Mouse (Mus musculus) right cerebral cortex, adult 18-20 months (tissue): Measurements from ENCODE around the gene Celsr1.
"Not testable (repeated sequence)": the region's sequence is repeated elsewhere in the genome, so short reads cannot be mapped to it uniquely, and the experiment has no call there.

Experiments used
- DNase-seq: peaks from one replicate; pipeline ENCODE4 v3.0.0; 2022; ENCODE audit warnings: mixed read lengths

Gene Celsr1

DNA sequence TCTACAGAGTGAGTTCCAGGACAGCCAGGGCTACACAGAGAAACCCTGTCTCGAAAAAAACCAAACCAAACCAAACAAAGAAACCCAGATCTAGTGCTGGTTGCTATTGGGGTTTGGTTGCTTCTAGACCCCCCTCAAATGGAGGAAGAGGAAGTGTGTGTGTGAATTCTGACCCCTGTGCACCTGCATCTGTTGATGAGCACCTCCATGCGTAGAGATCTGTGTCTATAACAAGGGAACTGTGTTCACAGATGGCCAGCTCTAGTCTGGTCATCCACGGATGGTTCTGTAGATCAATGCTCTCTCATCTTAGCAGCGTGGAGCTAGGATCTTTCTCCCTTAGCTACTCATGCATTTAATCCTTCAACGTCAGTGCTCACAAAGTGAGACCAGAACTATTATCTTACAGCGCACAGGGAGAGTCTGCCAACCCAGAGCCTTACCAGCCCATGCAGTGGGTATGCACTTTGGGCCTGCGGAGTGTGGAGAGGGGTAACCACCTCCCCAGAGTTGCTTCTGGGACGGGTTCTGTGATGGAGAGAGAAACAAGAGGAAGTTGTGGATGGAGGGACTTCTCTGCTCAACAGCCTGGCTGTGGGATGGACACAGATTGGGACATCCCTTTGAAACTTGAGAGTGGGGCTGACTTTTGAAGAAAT lies 30.7 kb upstream of the Celsr1 start:
- DNase-seq: no peak

DNA sequence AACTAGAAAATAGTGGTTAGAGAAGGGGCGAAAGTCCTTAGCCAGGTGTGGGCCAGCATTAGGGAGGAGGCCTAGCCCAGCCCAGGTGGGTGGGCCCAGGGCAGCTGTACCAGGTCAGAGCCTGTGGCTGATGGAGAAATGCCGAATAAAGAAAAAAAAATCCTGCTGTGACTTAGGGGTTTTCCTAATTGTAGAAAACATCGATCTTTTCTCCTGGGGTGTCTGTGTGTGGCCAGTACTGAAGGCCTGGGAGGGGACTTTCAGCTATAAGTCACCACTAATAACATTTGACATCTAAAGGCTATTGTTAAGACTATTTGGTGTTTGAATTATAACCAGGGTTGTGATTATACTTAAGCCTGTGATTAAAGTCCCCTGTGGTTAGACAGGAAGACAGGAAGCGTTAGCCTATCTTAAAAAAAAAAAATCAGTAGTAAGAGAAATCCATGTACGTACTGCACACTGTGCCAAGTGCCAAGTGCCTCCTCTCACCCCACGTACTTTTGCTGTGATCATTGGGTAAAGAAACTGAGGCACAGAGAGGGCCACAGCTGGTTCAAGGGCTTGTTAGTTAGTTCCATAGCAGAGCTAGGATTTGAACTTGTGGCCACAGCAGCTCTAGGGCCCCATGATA lies 28.4 kb upstream of the Celsr1 start:
- no peak for DNase-seq

DNA sequence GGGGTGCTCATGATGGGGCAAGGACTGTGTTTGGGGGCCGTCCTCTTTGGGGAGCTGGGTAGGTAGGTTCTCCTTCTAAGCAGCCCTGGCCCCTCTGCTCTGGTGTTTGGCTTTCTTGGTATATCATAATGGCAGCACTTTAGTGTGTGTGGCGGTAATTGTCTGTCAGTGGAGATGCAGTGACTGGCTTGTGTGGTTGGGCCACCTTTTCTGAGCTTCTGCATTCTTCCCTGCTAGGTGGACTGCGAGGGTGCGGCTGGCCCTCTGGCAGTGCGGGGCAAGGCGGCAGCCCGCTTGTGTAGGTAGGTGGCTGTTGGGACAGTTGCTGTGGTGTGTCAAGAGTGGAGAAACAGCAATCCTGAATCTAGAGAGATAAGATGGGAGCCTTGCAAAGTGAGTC lies 27.6 kb upstream of the Celsr1 start:
- DNase-seq: no peak

DNA sequence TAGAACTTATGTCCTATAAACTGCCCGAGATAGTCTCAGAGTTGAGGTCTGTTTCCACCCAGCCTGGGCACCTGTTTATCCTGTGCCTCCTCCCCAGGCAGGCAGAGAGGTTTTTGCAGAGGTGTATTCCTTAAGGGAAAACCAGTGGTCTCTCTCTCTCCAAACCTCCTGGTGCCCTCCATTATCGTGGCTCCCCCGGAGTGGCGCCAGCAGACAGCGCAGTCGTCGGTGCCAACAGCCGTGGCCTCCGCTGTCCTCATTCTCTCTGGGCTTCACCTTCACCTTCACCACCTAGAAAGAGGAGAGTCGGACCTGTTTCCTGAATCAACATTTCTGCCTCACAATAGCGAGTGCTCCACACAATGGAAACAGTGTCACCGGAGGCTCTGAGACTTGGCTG lies 27.0 kb upstream of the Celsr1 start:
- no peak for DNase-seq

DNA sequence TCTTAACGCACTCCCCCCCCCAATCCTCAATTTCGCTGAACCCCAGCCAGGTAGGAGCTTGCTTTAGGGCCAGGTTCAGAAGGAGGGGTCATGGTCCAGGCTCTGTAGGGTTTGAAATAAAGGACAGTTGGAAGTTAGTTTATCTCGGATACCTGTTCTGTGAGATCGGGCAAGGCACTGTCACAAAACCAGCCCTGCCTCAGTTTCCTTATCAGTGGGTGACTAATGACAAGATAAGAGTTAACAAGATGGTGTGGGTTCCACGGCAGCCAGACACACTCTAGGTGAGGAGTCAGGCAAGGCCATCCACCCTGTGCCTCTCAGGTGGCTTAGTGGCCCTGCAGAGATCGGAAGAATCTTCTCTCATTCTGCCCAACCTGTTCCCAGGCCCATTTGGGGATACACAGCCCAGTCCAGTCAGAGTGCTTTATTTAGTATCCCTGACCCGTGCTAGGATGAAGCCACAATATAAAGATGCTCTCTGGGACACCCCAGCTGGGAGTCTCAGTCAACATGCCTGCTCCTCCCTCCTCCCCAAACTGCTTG lies 26.3 kb upstream of the Celsr1 start:
- no peak for DNase-seq

DNA sequence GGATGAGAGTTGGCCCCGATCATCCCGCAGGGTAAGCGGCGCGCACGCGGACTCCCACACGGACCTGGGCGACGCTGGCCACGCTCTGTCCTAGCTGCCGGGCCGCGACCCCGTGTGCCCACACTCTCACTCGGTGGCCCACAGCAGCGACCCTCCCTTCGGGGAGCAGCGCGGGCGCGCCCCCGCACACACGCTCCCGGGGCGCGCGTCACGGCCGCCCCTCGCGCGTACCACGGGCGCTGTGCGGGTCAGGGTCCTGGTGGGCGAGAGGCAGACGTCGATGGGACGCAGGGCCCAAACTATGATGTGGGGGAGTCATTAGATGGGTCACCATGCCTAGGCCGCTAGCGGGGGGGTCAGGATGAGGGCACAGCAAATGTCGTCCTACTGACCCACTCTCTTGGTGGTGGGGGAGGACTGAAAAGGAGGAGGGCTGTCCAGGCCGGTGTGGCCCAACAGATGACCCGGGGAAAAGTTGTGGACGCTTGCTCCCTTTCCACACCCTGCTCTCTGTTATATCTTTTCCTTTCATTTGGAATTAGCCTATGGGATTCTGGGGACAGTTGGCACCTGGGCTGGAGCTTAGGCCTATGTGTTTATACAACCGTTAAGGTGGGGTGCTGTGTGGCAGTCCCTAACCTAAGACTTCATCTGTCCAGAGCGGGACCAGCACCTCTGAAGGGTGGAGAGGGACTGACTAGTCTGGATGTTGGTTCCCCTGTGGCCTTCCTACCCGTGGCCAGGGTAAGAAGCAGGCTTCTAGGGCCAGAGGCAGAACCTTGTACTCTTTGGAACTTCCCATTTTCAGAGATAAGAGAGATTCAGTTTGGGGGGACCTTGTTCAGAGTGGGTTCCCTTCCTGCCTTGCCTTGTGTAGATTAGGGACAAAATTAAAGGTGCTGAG lies 25.6 kb upstream of the Celsr1 start:
- no peak for DNase-seq

DNA sequence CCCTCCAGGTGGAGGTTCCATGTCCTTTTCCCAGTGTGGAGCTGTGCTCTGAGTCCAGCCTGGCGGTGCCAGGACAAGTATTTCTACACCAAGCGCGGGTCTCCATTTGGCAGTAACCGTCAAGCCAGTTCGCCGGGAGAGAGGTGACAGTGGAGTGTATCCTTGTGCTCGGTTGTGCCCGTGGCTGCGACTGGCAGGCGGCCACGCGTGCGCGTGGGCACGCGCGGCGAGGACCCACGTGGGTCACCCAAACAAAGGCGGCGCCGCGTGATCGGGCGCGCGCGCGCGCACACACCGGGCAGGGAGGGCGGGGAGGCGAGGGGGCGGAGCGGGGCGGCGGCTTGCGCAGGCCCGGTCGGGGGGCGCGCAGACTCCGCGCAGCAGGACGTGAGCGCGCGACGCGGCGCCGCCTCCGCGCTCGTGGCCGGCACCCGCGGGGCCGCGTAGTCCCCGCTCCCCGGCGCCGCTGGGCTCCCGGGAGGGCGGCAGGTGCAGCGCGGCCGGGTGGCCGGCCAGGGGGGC lies 24.9 kb upstream of the Celsr1 start:
- DNase-seq: peak; percentile 91

GRCm38 (mm10) chr15:86057908-86058307 lies 24.3 kb upstream of the Celsr1 start:
- no peak for DNase-seq

DNA sequence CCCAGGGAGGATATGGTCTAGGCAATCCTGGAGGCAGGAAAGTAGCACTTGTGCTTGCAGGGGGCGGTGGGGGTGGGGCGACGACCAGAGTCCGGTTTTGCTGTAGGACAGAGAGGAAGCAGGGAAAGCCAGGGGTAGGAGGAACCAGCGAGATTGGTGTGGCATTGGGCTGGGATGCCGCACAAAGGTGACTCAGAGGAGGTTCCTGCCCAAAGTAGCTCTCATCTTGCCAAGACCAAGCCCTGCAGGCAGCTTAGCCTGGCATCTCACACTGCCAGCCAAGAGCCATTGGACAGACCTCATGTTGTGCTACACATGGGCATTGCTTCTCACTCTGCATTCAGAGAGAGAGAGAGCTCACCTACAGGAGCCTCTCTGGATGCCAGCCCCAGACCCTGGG lies 23.8 kb upstream of the Celsr1 start, which contains the start of gene Gramd4:
TSS of gene Gramd4 (plus strand) at position 283 of the 400 bp plus-strand sequence.
- DNase-seq: no peak

- no peak for DNase-seq
Measured at GRCm38 (mm10) chr15:86056221-86056760, 22.7 kb upstream of the Celsr1 start.

DNA sequence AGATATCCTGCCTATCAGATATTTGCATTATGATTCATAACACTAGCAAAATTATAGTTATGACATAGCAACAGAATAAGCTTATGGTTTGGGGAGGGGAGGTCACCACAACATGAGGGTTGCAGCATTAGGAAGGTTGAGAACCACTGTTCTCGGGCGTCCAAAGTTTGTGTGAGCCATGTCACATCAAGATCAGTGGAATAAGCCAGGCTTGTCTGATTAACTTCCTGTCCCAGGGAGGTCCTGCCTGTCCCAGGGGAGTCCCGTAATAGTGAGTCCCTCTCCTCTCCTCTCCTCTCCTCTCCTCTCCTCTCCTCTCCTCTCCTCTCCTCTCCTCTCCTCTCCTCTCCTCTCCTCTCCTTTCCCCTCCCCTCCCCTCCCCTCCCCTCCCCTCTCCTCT lies 21.3 kb upstream of the Celsr1 start:
- DNase-seq: not testable (repeated sequence)

- peak; percentile 78 for DNase-seq
Measured at GRCm38 (mm10) chr15:86053890-86054536, 20.4 kb upstream of the Celsr1 start.

GRCm38 (mm10) chr15:86051878-86052478 lies 18.4 kb upstream of the Celsr1 start:
- DNase-seq: no peak

DNA sequence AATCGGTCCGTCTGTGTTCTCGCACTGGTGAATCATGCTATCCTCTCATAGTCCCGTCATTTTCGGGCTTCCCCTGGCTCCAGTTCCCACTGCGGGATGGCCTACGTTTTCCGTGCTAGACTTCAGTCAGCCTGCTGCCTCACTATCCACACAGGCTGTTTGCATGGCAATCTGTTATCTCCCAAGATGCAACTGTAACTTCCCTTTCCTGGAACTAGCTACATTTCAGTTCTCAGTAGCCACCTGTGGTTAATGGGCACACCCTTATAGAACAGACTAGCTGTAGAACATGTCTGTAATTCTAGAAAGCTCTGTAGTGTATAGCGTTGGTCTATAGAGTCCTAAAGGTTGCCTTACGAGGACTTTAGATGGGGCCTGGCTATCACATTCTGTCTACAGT lies 17.6 kb upstream of the Celsr1 start:
- DNase-seq: no peak

DNA sequence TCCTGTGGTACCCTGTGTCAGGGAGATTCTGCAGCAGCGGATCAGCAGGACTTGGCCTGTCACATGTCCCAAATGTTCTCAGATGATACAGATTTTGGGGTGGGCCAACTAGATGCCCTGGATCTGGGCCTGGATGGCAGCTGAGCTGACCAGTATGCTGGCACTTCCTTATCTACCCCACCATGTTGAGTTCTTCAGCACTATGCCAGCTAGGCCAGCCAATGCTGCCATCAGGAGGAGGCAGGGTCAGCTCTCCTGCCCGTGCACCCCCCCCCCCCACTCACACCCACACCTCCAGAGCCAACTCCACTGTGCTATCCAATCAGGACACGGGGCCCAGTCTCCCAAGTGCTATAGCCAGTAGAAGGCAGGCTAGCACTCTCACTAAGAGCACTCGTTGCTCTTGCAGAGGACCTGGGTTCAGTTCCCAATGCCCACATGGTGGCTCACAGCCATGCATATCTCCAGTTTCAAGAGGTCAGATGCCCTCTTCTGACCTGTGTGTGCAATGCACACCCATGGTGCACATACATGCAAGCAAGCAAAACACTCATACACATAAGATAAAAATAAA lies 16.7 kb upstream of the Celsr1 start:
- no peak for DNase-seq

DNA sequence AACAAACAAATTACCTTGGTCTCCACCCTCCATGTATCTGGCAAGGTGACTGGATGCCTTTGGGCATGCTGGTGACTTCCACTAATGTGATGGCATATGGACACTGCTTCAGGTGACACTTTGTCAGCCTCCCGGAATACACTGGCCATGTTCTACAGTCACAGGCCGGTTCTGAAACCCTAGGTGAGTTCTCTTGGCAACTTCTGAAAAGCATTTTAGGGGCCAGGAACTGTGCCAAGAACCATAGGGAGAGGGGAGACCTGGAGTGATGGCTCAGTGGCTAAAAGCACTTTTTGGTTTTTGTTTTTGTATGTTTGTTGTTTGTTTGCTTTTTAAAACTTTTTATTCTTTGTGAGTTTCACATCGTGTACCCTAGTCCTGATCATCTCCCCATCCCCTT lies 15.9 kb upstream of the Celsr1 start:
- DNase-seq: no peak

GRCm38 (mm10) chr15:86042364-86042763 lies 8.8 kb upstream of the Celsr1 start:
- DNase-seq: no peak

GRCm38 (mm10) chr15:86041421-86041820 lies 7.8 kb upstream of the Celsr1 start:
- DNase-seq: no peak

GRCm38 (mm10) chr15:86038802-86039201 lies 5.2 kb upstream of the Celsr1 start:
- peak; percentile 56 for DNase-seq

DNA sequence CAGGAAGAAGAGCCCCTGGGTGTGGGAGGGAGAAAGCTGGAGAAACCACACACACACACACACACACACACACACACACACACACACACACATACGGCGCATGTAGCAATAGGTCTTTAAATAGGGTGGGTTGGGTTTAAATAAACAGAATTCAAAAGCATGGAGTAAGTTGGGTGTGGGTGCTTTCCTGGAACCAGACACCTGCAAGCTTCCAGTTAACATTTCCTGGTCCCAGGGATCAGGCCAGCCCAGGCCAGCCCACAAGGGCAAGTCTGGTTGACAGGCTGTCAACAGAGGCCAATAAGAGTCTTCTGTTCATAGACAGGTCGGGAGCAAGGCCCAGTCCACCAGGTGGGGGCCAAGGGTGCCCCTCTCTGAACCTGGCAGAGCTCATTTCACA lies 2.3 kb upstream of the Celsr1 start:
- DNase-seq: no peak

DNA sequence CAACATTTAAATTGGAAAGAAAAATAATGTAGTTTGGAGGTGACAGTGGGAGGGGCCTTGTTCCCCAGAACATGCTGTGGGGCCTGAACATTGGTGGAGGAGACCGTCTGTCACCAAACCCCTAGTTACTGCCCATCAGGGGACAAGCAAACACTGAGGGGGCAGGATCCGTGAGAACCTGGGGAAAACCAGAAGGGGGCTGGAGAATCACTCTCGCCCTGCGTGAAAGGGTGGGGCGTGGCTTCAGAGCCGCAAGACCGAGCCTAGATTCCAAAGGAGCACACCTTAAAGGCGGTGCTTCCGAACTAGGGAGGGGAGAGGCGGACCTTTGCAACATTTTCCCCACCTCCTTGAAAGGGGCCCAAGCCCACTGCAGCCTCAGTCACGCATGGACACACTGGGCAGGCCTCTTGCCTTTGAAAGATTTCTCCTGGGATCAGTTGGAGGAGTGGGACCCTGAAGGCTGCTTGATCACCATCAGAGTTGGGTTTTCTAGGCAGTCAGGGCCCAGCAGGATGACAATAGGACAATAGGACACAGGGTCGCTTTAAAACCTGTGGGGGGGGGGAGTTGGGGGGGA lies 1.3 kb upstream of the Celsr1 start:
- no peak for DNase-seq
